Mouse (Mus musculus) cerebellum, adult 2 months (tissue): ENCODE results near the gene Ank2.

ENCODE experiments used
- CTCF ChIP-seq: fragments of 200-500 bp; IDR thresholded peaks from 2 replicates; pipeline ENCODE4 v1.5.1; 2011; ENCODE audit warnings: low read depth, mild to moderate bottlenecking, control low read depth, low read length, moderate library complexity, borderline replicate concordance; ENCODE audit not compliant: insufficient read depth
- POLR2A ChIP-seq: fragments of 200-500 bp; IDR thresholded peaks from 2 replicates; pipeline ENCODE4 v1.6.1; 2011; ENCODE audit warnings: low read length, control low read depth, borderline replicate concordance; ENCODE audit not compliant: insufficient read depth

- TF ChIP-seq POLR2A = no peak
- TF ChIP-seq CTCF = no peak
These were observed 44.8 kb upstream of the Ank2 start for GRCm38 (mm10) chr3:127543976-127544375.
